Mouse (Mus musculus) hindbrain, embryonic 14.5 days (tissue): ENCODE results near the gene Psg29. TPM values are rescaled to one million over a fixed set of nuclear protein-coding genes. Genes with fewer than 3 reads are reported as not detected.

Experiments used
- ATAC-seq: fragments of 200-750 bp; cut with Nextera tagmentation; 2 replicates; pipeline ENCODE4 v1.8.0; 2017; ENCODE audit warnings: moderate number of reproducible peaks, mild to moderate bottlenecking, moderate TSS enrichment, moderate library complexity; ENCODE audit not compliant: low FRiP score
- DNase-seq: peaks from one replicate; pipeline ENCODE4 v3.0.0-alpha.2; 2015; ENCODE audit warnings: low spot score
- H3K27ac ChIP-seq: fragments of 300-500 bp; sonication (generic); 2 replicates; pipeline ENCODE4 v1.5.1; 2014; ENCODE audit warnings: mild to moderate bottlenecking, moderate library complexity
- H3K27me3 ChIP-seq: fragments of 300-500 bp; sonication (generic); 2 replicates; pipeline ENCODE4 v1.6.1; 2014; ENCODE audit warnings: mild to moderate bottlenecking, low read length, mixed read lengths; ENCODE audit not compliant: control insufficient read depth, insufficient read depth
- H3K36me3 ChIP-seq: fragments of 300-500 bp; sonication (generic); replicated peaks from 2 replicates; pipeline ENCODE4 v1.6.1; 2014; ENCODE audit not compliant: control insufficient read depth, insufficient read depth
- H3K4me1 ChIP-seq: fragments of 300-500 bp; sonication (generic); replicated peaks from 2 replicates; pipeline ENCODE4 v1.6.1; 2014; ENCODE audit warnings: antibody characterized with exemption, low read length, mixed read lengths; ENCODE audit not compliant: control insufficient read depth, insufficient read depth
- H3K4me2 ChIP-seq: fragments of 300-500 bp; sonication (generic); replicated peaks from 2 replicates; pipeline ENCODE4 v1.6.1; 2014; ENCODE audit warnings: mild to moderate bottlenecking, moderate library complexity
- H3K4me3 ChIP-seq: fragments of 300-500 bp; sonication (generic); replicated peaks from 2 replicates; pipeline ENCODE4 v1.5.1; 2014; ENCODE audit warnings: mild to moderate bottlenecking, low read length
- H3K9ac ChIP-seq: fragments of 300-500 bp; sonication (generic); 2 replicates; pipeline ENCODE4 v1.6.1; 2014
- H3K9me3 ChIP-seq: fragments of 300-500 bp; sonication (generic); 2 replicates; pipeline ENCODE4 v1.6.1; 2016; ENCODE audit warnings: low read length; ENCODE audit not compliant: control insufficient read depth
- WGBS: fragments of 180-500 bp; shearing (Covaris S2); extraction: QIAGEN DNeasy Blood & Tissue Kit; methylation state at CpG from one replicate; pipeline ENCODE4 v1.1.7; 2014; 5-methylcytosine and 5-hydroxymethylcytosine counted together
- polyA plus RNA-seq: library from polyadenylated mRNA; unstranded; fragments of >200 nt; fragmentation: Nextera tagmentation; extraction: Ambion mirVana; gene quantifications from 2 replicates; pipeline ENCODE4 v1.2.1, GENCODE M21; 2014

Psg29 gene
- polyA plus RNA-seq, result not detected in 2 replicates

GRCm38 (mm10) chr7:17203177-17203576 is at the start of gene Psg29:
Gene Psg29 (plus strand): TSS chr7:17203477.
- Histone ChIP-seq H3K27me3 (no peaks in the 10 kb centered on the region), H3K4me2 (no peak within 1 kb of the TSS), H3K27ac (no peak within 1 kb of the TSS), H3K9me3 (peaks cover 32% of the 10 kb centered on the region), H3K9ac (no peak within 1 kb of the TSS), H3K36me3 (no peaks in the 10 kb centered on the region), H3K4me3 (no peak within 1 kb of the TSS), H3K4me1 (no peaks in the 10 kb centered on the region)
- DNase-seq (no peak), ATAC-seq (no peak)

GRCm38 (mm10) chr7:17155634-17156033 is 47.6 kb upstream of the Psg29 start:
- Histone ChIP-seq H3K36me3 (no peaks in the 10 kb centered on the region), H3K4me1 (no peaks in the 10 kb centered on the region), H3K9ac (no peak overlapping the region), H3K4me2 (no peak overlapping the region), H3K4me3 (no peak overlapping the region), H3K27ac (no peak overlapping the region), H3K9me3 (0 out of 2 replicates have a peak, but pooled peaks cover 6% of the 10 kb centered on the region), H3K27me3 (no peaks in the 10 kb centered on the region)
- DNase-seq (no peak), ATAC-seq (no peak)
- WGBS, result 40% methylated on average over 2 of the region's 2 CpGs

GRCm38 (mm10) chr7:17156885-17157677 is 46.2 kb upstream of the Psg29 start:
- 80% methylated on average over 3 of the region's 3 CpGs for WGBS
- no peaks in the 10 kb centered on the region for H3K36me3 ChIP-seq
- ATAC-seq, result no peak
- no peak overlapping the region for H3K4me3 ChIP-seq
- no peak overlapping the region for H3K27ac ChIP-seq
- H3K9ac ChIP-seq, result no peak overlapping the region
- no peak overlapping the region for H3K4me2 ChIP-seq
- 0 out of 2 replicates have a peak, but pooled peaks cover 9% of the 10 kb centered on the region for H3K9me3 ChIP-seq
- no peaks in the 10 kb centered on the region for H3K27me3 ChIP-seq
- DNase-seq, result no peak
- H3K4me1 ChIP-seq, result no peaks in the 10 kb centered on the region

DNA sequence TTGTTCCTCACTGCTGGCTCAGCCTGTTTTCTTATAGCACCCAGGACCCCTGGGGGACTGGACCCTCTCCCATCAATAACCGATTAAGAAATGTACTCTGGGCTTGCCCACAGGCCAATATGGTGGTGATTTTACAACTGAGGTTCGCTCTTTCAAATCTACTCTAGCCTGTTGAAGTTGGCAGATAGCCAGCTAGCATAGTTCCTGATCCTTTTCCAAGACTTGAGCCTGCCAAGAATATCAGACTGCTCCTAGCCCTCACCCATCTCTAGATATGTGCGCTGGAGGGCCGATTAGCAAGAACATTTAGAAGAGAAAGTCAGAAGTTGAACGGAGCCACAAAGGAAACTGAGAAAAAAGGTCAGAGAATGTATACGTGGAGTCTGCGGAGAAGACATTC is 44.3 kb upstream of the Psg29 start:
- H3K4me2 ChIP-seq, result no peak overlapping the region
- 89% methylated on average over 7 of the region's 7 CpGs for WGBS
- no peak overlapping the region for H3K27ac ChIP-seq
- H3K9ac ChIP-seq, result no peak overlapping the region
- no peaks in the 10 kb centered on the region for H3K27me3 ChIP-seq
- no peak for ATAC-seq
- no peak for DNase-seq
- no peak overlapping the region for H3K4me3 ChIP-seq
- H3K4me1 ChIP-seq, result no peaks in the 10 kb centered on the region
- peaks cover 13% of the 10 kb centered on the region; the same call in 1 of the 2 replicates for H3K9me3 ChIP-seq
- no peaks in the 10 kb centered on the region for H3K36me3 ChIP-seq

- Histone ChIP-seq H3K4me3 (no peak overlapping the region), H3K9me3 (0 out of 2 replicates have a peak, but pooled peaks cover 10% of the 10 kb centered on the region), H3K9ac (no peak overlapping the region), H3K27ac (no peak overlapping the region), H3K4me2 (no peak overlapping the region), H3K36me3 (no peaks in the 10 kb centered on the region), H3K27me3 (no peaks in the 10 kb centered on the region), H3K4me1 (no peaks in the 10 kb centered on the region)
- no peak for DNase-seq
- no peak for ATAC-seq
- 95% methylated on average over 4 of the region's 4 CpGs for WGBS
Measured at GRCm38 (mm10) chr7:17171827-17172226, 31.4 kb upstream of the Psg29 start.

DNA sequence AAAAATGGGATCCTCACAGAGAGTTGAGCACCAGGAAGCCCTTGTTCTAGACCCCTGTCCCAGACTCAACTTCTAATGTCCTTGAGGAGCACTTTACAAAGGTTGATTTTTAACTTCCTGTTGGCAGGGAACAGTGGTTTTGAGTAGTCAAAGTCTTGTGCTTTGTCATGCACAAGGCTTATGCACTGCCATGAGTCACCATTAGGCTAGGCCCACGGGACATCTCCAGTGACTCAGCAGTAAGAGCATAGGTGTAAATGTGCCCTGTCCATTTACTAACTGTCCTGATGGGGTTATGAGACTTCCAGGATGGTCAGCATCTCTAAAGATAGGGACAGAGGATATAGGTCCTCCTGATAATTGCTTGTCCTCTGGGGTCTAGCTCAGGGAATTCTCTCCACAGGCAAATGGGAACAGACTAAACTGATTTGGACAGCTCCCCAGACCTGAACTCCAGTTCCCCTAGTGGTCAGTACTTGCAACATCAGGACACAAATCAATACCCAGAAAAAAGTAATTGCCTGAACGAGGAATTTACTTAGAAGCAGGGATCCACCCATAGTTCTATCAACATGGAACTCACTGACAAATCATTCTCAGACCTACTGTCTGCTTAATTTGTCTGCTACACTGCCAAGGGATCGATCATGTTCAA is 2.4 kb downstream of the Psg29 start:
- peaks cover 36% of the 10 kb centered on the region for H3K9me3 ChIP-seq
- no peak overlapping the region for H3K4me2 ChIP-seq
- H3K9ac ChIP-seq, result no peak overlapping the region
- no peak overlapping the region for H3K4me3 ChIP-seq
- H3K36me3 ChIP-seq, result no peaks in the 10 kb centered on the region
- H3K27me3 ChIP-seq, result no peaks in the 10 kb centered on the region
- H3K4me1 ChIP-seq, result no peaks in the 10 kb centered on the region
- no peak for DNase-seq
- WGBS, result 69% methylated on average over 3 of the region's 3 CpGs
- no peak for ATAC-seq
- no peak overlapping the region for H3K27ac ChIP-seq

Other genes starting within 250 kb of the Psg29 start
- gene Pnmal1, start 243.8 kb upstream of the Psg29 start, polyA plus RNA-seq, result 52.1 and 63.2 TPM in 2 replicates
- gene Gm42372, start 220.4 kb upstream of the Psg29 start, polyA plus RNA-seq, result 7.6 and 7.8 TPM in 2 replicates
- 4.4 and 5.4 TPM in 2 replicates for gene Ccdc8, start 210.8 kb upstream of the Psg29 start, polyA plus RNA-seq
- gene Ppp5c, start 175.6 kb upstream of the Psg29 start, polyA plus RNA-seq, result 123 and 129 TPM in 2 replicates
- gene Hif3a, start 141.1 kb upstream of the Psg29 start, polyA plus RNA-seq, result 4.9 and 6.9 TPM in 2 replicates
- gene Psg16, start 129.4 kb upstream of the Psg29 start, polyA plus RNA-seq, result 3.1 and 3.6 TPM in 2 replicates
- not detected in 2 replicates for gene Ceacam3, start 53.2 kb upstream of the Psg29 start, polyA plus RNA-seq